Mouse (Mus musculus) limb, embryonic 15.5 days (tissue): ENCODE data around the gene G6pc2. TPM values are rescaled to one million over a fixed set of nuclear protein-coding genes. Genes with fewer than 3 reads are reported as not detected.
A peak's percentile ranks its signal among the peaks of the same experiment; 100 is the strongest.

Source experiments
- ATAC-seq: fragments of 200-750 bp; cut with Nextera tagmentation; 2 replicates; pipeline ENCODE4 v1.8.0; 2017; ENCODE audit warnings: low read depth, moderate TSS enrichment; ENCODE audit not compliant: insufficient number of reproducible peaks, low FRiP score, low TSS enrichment
- H3K27ac ChIP-seq: fragments of 300-500 bp; sonication (generic); 2 replicates; pipeline ENCODE4 v1.5.1; 2015; ENCODE audit warnings: moderate library complexity, mild to moderate bottlenecking, inconsistent platforms
- H3K27me3 ChIP-seq: fragments of 300-500 bp; sonication (generic); 2 replicates; pipeline ENCODE4 v1.6.1; 2015; ENCODE audit warnings: inconsistent platforms
- H3K36me3 ChIP-seq: fragments of 300-500 bp; sonication (generic); 2 replicates; pipeline ENCODE4 v1.6.1; 2015; ENCODE audit warnings: inconsistent platforms
- H3K4me1 ChIP-seq: fragments of 300-500 bp; sonication (generic); 2 replicates; pipeline ENCODE4 v1.6.1; 2015; ENCODE audit warnings: inconsistent platforms
- H3K4me2 ChIP-seq: fragments of 300-500 bp; sonication (generic); 2 replicates; pipeline ENCODE4 v1.6.1; 2015; ENCODE audit warnings: mild to moderate bottlenecking, inconsistent platforms
- H3K4me3 ChIP-seq: fragments of 300-500 bp; sonication (generic); 2 replicates; pipeline ENCODE4 v1.5.1; 2015; ENCODE audit warnings: mild to moderate bottlenecking, inconsistent platforms
- H3K9ac ChIP-seq: fragments of 300-500 bp; sonication (generic); 2 replicates; pipeline ENCODE4 v1.6.1; 2015; ENCODE audit warnings: inconsistent platforms
- H3K9me3 ChIP-seq: fragments of 300-500 bp; sonication (generic); 2 replicates; pipeline ENCODE4 v1.6.1; 2016; ENCODE audit warnings: inconsistent platforms
- WGBS: fragments of 180-500 bp; shearing (Covaris S2); methylation state at CpG from one replicate; pipeline ENCODE4 v1.1.7; 2015; 5-methylcytosine and 5-hydroxymethylcytosine counted together
- polyA plus RNA-seq: library from polyadenylated mRNA; unstranded; fragments of >200 nt; fragmentation: Nextera tagmentation; extraction: Ambion mirVana; gene quantifications from 2 replicates; pipeline ENCODE4 v1.2.1, GENCODE M21; 2015

Gene G6pc2
- polyA plus RNA-seq: not detected in 2 replicates

- Histone ChIP-seq H3K4me2 (no peak within 1 kb of the TSS), H3K27ac (no peak within 1 kb of the TSS), H3K9ac (no peak within 1 kb of the TSS), H3K4me3 (no peak within 1 kb of the TSS), H3K4me1 (no peaks in the 10 kb centered on the region), H3K9me3 (no peaks in the 10 kb centered on the region), H3K27me3 (no peaks in the 10 kb centered on the region), H3K36me3 (no peaks in the 10 kb centered on the region)
- 69% methylated on average over 7 of the region's 7 CpGs for WGBS
- no peak for ATAC-seq
These were observed at the start of gene G6pc2 for GRCm38 (mm10) chr2:69210773-69211172. G6pc2 (plus strand) TSS chr2:69211073.

GRCm38 (mm10) chr2:69170395-69171077 lies 40.3 kb upstream of the G6pc2 start:
- WGBS: 50% methylated on average over 9 of the region's 9 CpGs
- no peak for ATAC-seq
- Histone ChIP-seq H3K4me1 (no peaks in the 10 kb centered on the region), H3K36me3 (no peaks in the 10 kb centered on the region), H3K4me2 (no peak overlapping the region), H3K27me3 (no peaks in the 10 kb centered on the region), H3K9ac (no peak overlapping the region), H3K4me3 (no peak overlapping the region), H3K9me3 (no peaks in the 10 kb centered on the region), H3K27ac (no peak overlapping the region)

GRCm38 (mm10) chr2:69175296-69175695 lies 35.6 kb upstream of the G6pc2 start:
- WGBS: 77% methylated on average over 5 of the region's 5 CpGs
- Histone ChIP-seq H3K4me3 (no peak overlapping the region), H3K9me3 (no peaks in the 10 kb centered on the region), H3K27me3 (no peaks in the 10 kb centered on the region), H3K27ac (no peak overlapping the region), H3K9ac (no peak overlapping the region), H3K36me3 (no peaks in the 10 kb centered on the region), H3K4me1 (no peaks in the 10 kb centered on the region), H3K4me2 (no peak overlapping the region)
- ATAC-seq: no peak

GRCm38 (mm10) chr2:69179721-69180120 lies 31.2 kb upstream of the G6pc2 start:
- ATAC-seq: no peak
- H3K27ac ChIP-seq: no peak overlapping the region

GRCm38 (mm10) chr2:69187990-69188389 lies 22.9 kb upstream of the G6pc2 start:
- H3K9me3 ChIP-seq: no peaks in the 10 kb centered on the region
- H3K27ac ChIP-seq: no peak overlapping the region
- H3K9ac ChIP-seq: no peak overlapping the region
- H3K4me2 ChIP-seq: no peak overlapping the region
- peaks cover 2% of the 10 kb centered on the region; the same call in 1 of the 2 replicates for H3K36me3 ChIP-seq
- WGBS: 79% methylated on average over 2 of the region's 2 CpGs
- H3K27me3 ChIP-seq: no peaks in the 10 kb centered on the region
- no peaks in the 10 kb centered on the region for H3K4me1 ChIP-seq
- no peak overlapping the region for H3K4me3 ChIP-seq
- ATAC-seq: no peak

More at GRCm38 (mm10) chr2:69179721-69180120, 31.2 kb upstream of the G6pc2 start:
- Histone ChIP-seq H3K9me3 (no peaks in the 10 kb centered on the region), H3K9ac (no peak overlapping the region), H3K4me3 (no peak overlapping the region), H3K4me2 (no peak overlapping the region), H3K36me3 (no peaks in the 10 kb centered on the region), H3K4me1 (no peaks in the 10 kb centered on the region), H3K27me3 (no peaks in the 10 kb centered on the region)
- WGBS: 81% methylated on average over 4 of the region's 4 CpGs

GRCm38 (mm10) chr2:69188732-69189131 lies 22.1 kb upstream of the G6pc2 start:
- Histone ChIP-seq H3K4me1 (no peaks in the 10 kb centered on the region), H3K9me3 (no peaks in the 10 kb centered on the region), H3K4me2 (no peak overlapping the region), H3K36me3 (peaks cover 9% of the 10 kb centered on the region), H3K4me3 (no peak overlapping the region), H3K9ac (no peak overlapping the region), H3K27ac (no peak overlapping the region), H3K27me3 (no peaks in the 10 kb centered on the region)
- WGBS: 91% methylated on average over 6 of the region's 6 CpGs
- ATAC-seq: no peak

GRCm38 (mm10) chr2:69189222-69189621 lies 21.7 kb upstream of the G6pc2 start:
- WGBS: 67% methylated on average over 4 of the region's 4 CpGs
- ATAC-seq: no peak
- no peak overlapping the region for H3K4me2 ChIP-seq
- peaks cover 14% of the 10 kb centered on the region for H3K36me3 ChIP-seq
- H3K27ac ChIP-seq: no peak overlapping the region
- H3K4me1 ChIP-seq: no peaks in the 10 kb centered on the region
- no peak overlapping the region for H3K9ac ChIP-seq
- no peak overlapping the region for H3K4me3 ChIP-seq
- H3K27me3 ChIP-seq: no peaks in the 10 kb centered on the region
- H3K9me3 ChIP-seq: no peaks in the 10 kb centered on the region

GRCm38 (mm10) chr2:69191059-69191458 lies 19.8 kb upstream of the G6pc2 start:
- no peaks in the 10 kb centered on the region for H3K4me1 ChIP-seq
- no peak overlapping the region for H3K27ac ChIP-seq
- H3K4me3 ChIP-seq: no peak overlapping the region
- no peak for ATAC-seq
- no peaks in the 10 kb centered on the region for H3K9me3 ChIP-seq
- H3K4me2 ChIP-seq: no peak overlapping the region
- 82% methylated on average over 5 of the region's 5 CpGs for WGBS
- H3K27me3 ChIP-seq: no peaks in the 10 kb centered on the region
- peaks cover 19% of the 10 kb centered on the region for H3K36me3 ChIP-seq
- no peak overlapping the region for H3K9ac ChIP-seq

- Histone ChIP-seq H3K27me3 (no peaks in the 10 kb centered on the region), H3K36me3 (peaks cover 27% of the 10 kb centered on the region), H3K9ac (no peak overlapping the region), H3K4me2 (no peak overlapping the region), H3K4me1 (no peaks in the 10 kb centered on the region), H3K27ac (no peak overlapping the region), H3K4me3 (no peak overlapping the region), H3K9me3 (no peaks in the 10 kb centered on the region)
- ATAC-seq: no peak
- 77% methylated on average over 5 of the region's 5 CpGs for WGBS
These were observed 17.3 kb upstream of the G6pc2 start for GRCm38 (mm10) chr2:69193555-69193954.

- 19% methylated on average over 6 of the region's 6 CpGs for WGBS
- Histone ChIP-seq H3K9me3 (no peaks in the 10 kb centered on the region), H3K4me3 (peak overlapping the region; percentile 67), H3K4me2 (peak overlapping the region; percentile 68), H3K27me3 (no peaks in the 10 kb centered on the region), H3K27ac (no peak overlapping the region), H3K36me3 (peaks cover 17% of the 10 kb centered on the region), H3K4me1 (peaks cover 9% of the 10 kb centered on the region), H3K9ac (peak overlapping the region; percentile 67)
- ATAC-seq: no peak
These were observed 5.7 kb upstream of the G6pc2 start for GRCm38 (mm10) chr2:69205185-69205584.

GRCm38 (mm10) chr2:69205791-69206351 lies 5.0 kb upstream of the G6pc2 start, which contains the start of gene Spc25:
Spc25 (minus strand) TSS chr2:69206194.
- Histone ChIP-seq H3K27ac (no peak within 1 kb of the TSS), H3K36me3 (peaks cover 16% of the 10 kb centered on the region), H3K4me1 (peaks cover 9% of the 10 kb centered on the region), H3K4me2 (peak within 1 kb of the TSS; percentile 68), H3K4me3 (peak within 1 kb of the TSS; percentile 67), H3K27me3 (no peaks in the 10 kb centered on the region), H3K9ac (peak within 1 kb of the TSS; percentile 67), H3K9me3 (no peaks in the 10 kb centered on the region)
- ATAC-seq: peak; percentile 98
- under 1% methylated on average over 46 of the region's 46 CpGs for WGBS

GRCm38 (mm10) chr2:69206523-69206922 lies 4.3 kb upstream of the G6pc2 start:
- H3K4me3 ChIP-seq: peak overlapping the region; percentile 67
- peak overlapping the region; percentile 42 for H3K4me2 ChIP-seq
- H3K9ac ChIP-seq: no peak overlapping the region
- no peak overlapping the region for H3K27ac ChIP-seq
- no peaks in the 10 kb centered on the region for H3K27me3 ChIP-seq
- WGBS: 20% methylated on average over 7 of the region's 7 CpGs
- H3K36me3 ChIP-seq: peaks cover 9% of the 10 kb centered on the region
- no peaks in the 10 kb centered on the region for H3K9me3 ChIP-seq
- H3K4me1 ChIP-seq: peaks cover 9% of the 10 kb centered on the region
- no peak for ATAC-seq
